In the genomic region with DNA sequence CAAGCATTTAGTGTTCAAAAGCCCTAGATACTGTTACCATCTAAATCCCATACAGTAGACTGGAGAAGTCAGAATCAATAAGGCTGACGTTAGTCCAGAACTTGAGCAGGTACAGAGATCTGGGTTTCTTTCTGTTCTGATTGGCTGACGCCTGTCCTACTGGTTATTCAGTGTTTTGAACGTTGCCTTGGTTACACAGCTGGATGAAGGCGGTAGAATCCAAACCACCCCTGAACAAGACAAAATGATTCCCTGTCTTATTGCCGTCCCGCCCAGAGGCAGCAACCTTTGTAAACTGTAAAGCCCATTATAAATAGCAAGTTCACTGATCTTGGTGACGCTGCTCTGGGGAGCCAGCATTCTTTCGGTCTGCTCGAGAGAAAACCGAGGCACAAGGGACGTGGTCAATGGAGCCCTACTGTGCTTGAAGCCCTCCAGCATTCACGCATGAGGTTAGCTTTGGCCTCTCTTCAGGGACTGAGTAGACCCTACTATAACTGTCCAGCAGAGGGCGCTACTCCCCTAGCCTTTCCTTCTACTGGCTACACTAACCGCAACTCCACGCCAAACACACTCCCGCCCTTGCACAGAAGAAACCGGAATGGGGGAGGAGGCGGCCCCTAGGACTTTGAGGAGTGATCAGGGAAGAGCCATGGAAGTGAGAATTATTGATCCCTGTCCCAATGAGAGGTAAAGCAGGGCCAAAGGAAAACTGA, we compare ENCODE assay signal across 8 mouse cellular contexts. TPM values are rescaled to one million over a fixed set of nuclear protein-coding genes. Genes with fewer than 3 reads are reported as not detected.
DNase-seq lines count a peak whose midpoint lies in the region; ATAC-seq and TF ChIP-seq lines count a peak whose summit lies in the region.

No protein-coding gene starts in this region.

- WGBS in forebrain, embryonic 11.5 days, result 3% methylated on average over 18 of the region's 18 CpGs
- 5% methylated on average over 18 of the region's 18 CpGs for whole genome bisulfite sequencing in heart, embryonic 16.5 days
- 11% methylated on average over 18 of the region's 18 CpGs for WGBS in liver, embryonic 15.5 days (ENCODE audit: insufficient replicate concordance)
- WGBS in neural tube, embryonic 11.5 days, result 3% methylated on average over 18 of the region's 18 CpGs
- 6% methylated on average over 18 of the region's 18 CpGs for WGBS in stomach, embryonic 16.5 days

- ATAC-seq in forebrain, embryonic 11.5 days (replicated peaks; ENCODE audit: low FRiP score), result peak; percentile 81
- peak; percentile 66 for ATAC-seq in heart, embryonic 16.5 days (replicated peaks; ENCODE audit: extremely low read depth, insufficient read depth, low FRiP score)
- ATAC-seq in liver, embryonic 15.5 days (ENCODE audit: insufficient read depth), result peak; percentile 72
- ATAC-seq in neural tube, embryonic 11.5 days (ENCODE audit: insufficient read depth, low FRiP score, low TSS enrichment), result peak; percentile 71
- peak; percentile 67 for ATAC-seq in stomach, embryonic 16.5 days (ENCODE audit: insufficient read depth, low FRiP score)

- peak; percentile 95 for DNase-seq in CH12.LX (ENCODE audit: extremely low read depth)
- peak; percentile 91 for DNase-seq in c-Kit-positive CD71-positive TER-119-negative erythroid progenitor cells, embryonic 14.5 days (ENCODE audit: low read depth)
- DNase-seq in forebrain, embryonic 11.5 days (ENCODE audit: low spot score), result peak; percentile 95
- DNase-seq in kidney, postnatal 36 days, result peak; percentile 94 to 98
- peak; percentile 92 for DNase-seq in neural tube, embryonic 11.5 days (ENCODE audit: low spot score)

- TF ChIP-seq POLR2A in CH12.LX (IDR thresholded peaks at IDR 0.05; ENCODE audit: low read depth, low read length), result 0 out of 2 replicates have a peak, but pooled peaks have one; percentile 13

- H3K4me1 ChIP-seq in CH12.LX (ENCODE audit: control insufficient read depth in 1 of 2, insufficient read depth in 2 of 2), result peaks cover 30 to 71% of the 10 kb centered on the region in 2 experiments
- peaks cover 34% of the 10 kb centered on the region for H3K4me1 ChIP-seq in forebrain, embryonic 11.5 days (replicated peaks; ENCODE audit: control insufficient read depth, insufficient read depth, low read length)
- H3K4me1 ChIP-seq in heart, embryonic 16.5 days (ENCODE audit: control insufficient read depth, insufficient read depth, low read length), result peaks cover 57% of the 10 kb centered on the region
- peaks cover 90% of the 10 kb centered on the region for H3K4me1 ChIP-seq in liver, embryonic 15.5 days (replicated peaks)
- H3K4me1 ChIP-seq in neural tube, embryonic 11.5 days (ENCODE audit: control insufficient read depth, insufficient read depth, low read length), result peaks cover 25% of the 10 kb centered on the region
- H3K4me1 ChIP-seq in stomach, embryonic 16.5 days (ENCODE audit: control insufficient read depth, insufficient read depth, low read length), result peaks cover 58% of the 10 kb centered on the region

- no peaks in the 10 kb centered on the region for H3K27me3 ChIP-seq in CH12.LX (replicated peaks)
- no peaks in the 10 kb centered on the region for H3K27me3 ChIP-seq in forebrain, embryonic 11.5 days (ENCODE audit: control insufficient read depth, insufficient read depth, low read length)
- H3K27me3 ChIP-seq in heart, embryonic 16.5 days (ENCODE audit: control insufficient read depth, insufficient read depth, low read length), result no peaks in the 10 kb centered on the region
- 0 out of 2 replicates have a peak, but pooled peaks cover 10% of the 10 kb centered on the region for H3K27me3 ChIP-seq in liver, embryonic 15.5 days
- no peaks in the 10 kb centered on the region for H3K27me3 ChIP-seq in neural tube, embryonic 11.5 days (ENCODE audit: control insufficient read depth, insufficient read depth, low read length)
- no peaks in the 10 kb centered on the region for H3K27me3 ChIP-seq in stomach, embryonic 16.5 days (ENCODE audit: control insufficient read depth, insufficient read depth, low read length)

- peak; percentile 73 to 96 for TF ChIP-seq CTCF in CH12.LX (conservative IDR thresholded peaks at IDR 0.05 in 1 of 2, IDR thresholded peaks at IDR 0.05 in 1 of 2; ENCODE audit: low read depth in 2 of 2, low read length in 2 of 2)

- no peaks in the 10 kb centered on the region for H3K9me3 ChIP-seq in CH12.LX (replicated peaks; ENCODE audit: low read length)
- no peaks in the 10 kb centered on the region for H3K9me3 ChIP-seq in forebrain, embryonic 11.5 days (ENCODE audit: control insufficient read depth, low read length)
- H3K9me3 ChIP-seq in heart, embryonic 16.5 days (replicated peaks; ENCODE audit: control insufficient read depth, low read length), result no peaks in the 10 kb centered on the region
- no peaks in the 10 kb centered on the region for H3K9me3 ChIP-seq in liver, embryonic 15.5 days (replicated peaks)
- no peaks in the 10 kb centered on the region for H3K9me3 ChIP-seq in neural tube, embryonic 11.5 days (ENCODE audit: control insufficient read depth, low read length)
- no peaks in the 10 kb centered on the region for H3K9me3 ChIP-seq in stomach, embryonic 16.5 days (replicated peaks; ENCODE audit: control insufficient read depth, low read length)

- no peaks in the 10 kb centered on the region for H3K36me3 ChIP-seq in CH12.LX (replicated peaks in 1 of 2; ENCODE audit: control insufficient read depth in 1 of 2, insufficient read depth in 1 of 2, low read length in 1 of 2)
- no peaks in the 10 kb centered on the region for H3K36me3 ChIP-seq in forebrain, embryonic 11.5 days (ENCODE audit: control insufficient read depth, insufficient read depth, low read length)
- no peaks in the 10 kb centered on the region for H3K36me3 ChIP-seq in heart, embryonic 16.5 days (ENCODE audit: control insufficient read depth, insufficient read depth)
- no peaks in the 10 kb centered on the region for H3K36me3 ChIP-seq in liver, embryonic 15.5 days (replicated peaks)
- H3K36me3 ChIP-seq in neural tube, embryonic 11.5 days (ENCODE audit: control insufficient read depth, insufficient read depth, low read length), result no peaks in the 10 kb centered on the region; the same call in 1 of the 2 replicates
- H3K36me3 ChIP-seq in stomach, embryonic 16.5 days (ENCODE audit: control insufficient read depth, insufficient read depth, low read length), result no peaks in the 10 kb centered on the region

- H3K27ac ChIP-seq in CH12.LX (ENCODE audit: insufficient read depth, low read depth), result peak overlapping the region; percentile 88; the same call in 1 of the 2 replicates
- peak overlapping the region; percentile 99 for H3K27ac ChIP-seq in forebrain, embryonic 11.5 days (ENCODE audit: low read depth, low read length)
- peak overlapping the region; percentile 99 for H3K27ac ChIP-seq in heart, embryonic 16.5 days (ENCODE audit: low read length)
- peak overlapping the region; percentile 90 for H3K27ac ChIP-seq in liver, embryonic 15.5 days (replicated peaks)
- peak overlapping the region; percentile 99 for H3K27ac ChIP-seq in neural tube, embryonic 11.5 days (ENCODE audit: low read depth, low read length)
- H3K27ac ChIP-seq in stomach, embryonic 16.5 days (ENCODE audit: low read length), result peak overlapping the region; percentile 100

- in situ Hi-C loops in CH12.LX (cut with MboI; ENCODE audit: low pct_ligation_motif_present, low pct_unique_long_range_greater_than_20kb, low sequenced_read_pairs), result loop anchor here (5.0 to 25.0 kb wide), 3 partner anchors 52 to 597 kb away; no protein-coding TSS in a partner anchor

- no peaks in the 10 kb centered on the region for H3K79me2 ChIP-seq in CH12.LX (replicated peaks; ENCODE audit: control insufficient read depth, extremely low read depth, insufficient read depth, poor library complexity, severe bottlenecking)

- peak overlapping the region; percentile 65 for H3K9ac ChIP-seq in CH12.LX (ENCODE audit: insufficient read depth, low read depth)
- H3K9ac ChIP-seq in forebrain, embryonic 11.5 days (ENCODE audit: low read length), result peak overlapping the region; percentile 99
- peak overlapping the region; percentile 90 for H3K9ac ChIP-seq in heart, embryonic 16.5 days (ENCODE audit: low read length)
- peak overlapping the region; percentile 72 for H3K9ac ChIP-seq in liver, embryonic 15.5 days
- H3K9ac ChIP-seq in neural tube, embryonic 11.5 days (ENCODE audit: low read length), result peak overlapping the region; percentile 5
- peak overlapping the region; percentile 96 for H3K9ac ChIP-seq in stomach, embryonic 16.5 days (ENCODE audit: low read length)

- peak; percentile 35 for TF ChIP-seq EP300 in CH12.LX (IDR thresholded peaks at IDR 0.05; ENCODE audit: low read length)

- peak overlapping the region; percentile 82; the same call in 1 of the 2 replicates for H3K4me2 ChIP-seq in CH12.LX (ENCODE audit: insufficient read depth, low read depth, poor library complexity, severe bottlenecking)
- peak overlapping the region; percentile 91 for H3K4me2 ChIP-seq in forebrain, embryonic 11.5 days (ENCODE audit: low read depth, low read length, severe bottlenecking)
- peak overlapping the region; percentile 86 for H3K4me2 ChIP-seq in heart, embryonic 16.5 days (ENCODE audit: low read depth, low read length)
- H3K4me2 ChIP-seq in liver, embryonic 15.5 days, result peak overlapping the region; percentile 99
- H3K4me2 ChIP-seq in neural tube, embryonic 11.5 days (ENCODE audit: low read depth), result peak overlapping the region; percentile 91
- peak overlapping the region; percentile 93 for H3K4me2 ChIP-seq in stomach, embryonic 16.5 days (ENCODE audit: low read depth, low read length)

- dilution Hi-C loops in CH12.LX (cut with MboI; ENCODE audit: extremely low pct_ligation_motif_present, extremely low pct_unique_long_range_greater_than_20kb, low sequenced_read_pairs), result no loop called here

- H3K4me3 ChIP-seq in CH12.LX (replicated peaks in 1 of 3; ENCODE audit: low read depth in 2 of 3, low read length in 2 of 3, poor library complexity in 1 of 3), result peak overlapping the region; percentile 32 to 65 (median 44)
- H3K4me3 ChIP-seq in forebrain, embryonic 11.5 days (ENCODE audit: low read depth, low read length), result peak overlapping the region; percentile 8
- peak overlapping the region; percentile 55 for H3K4me3 ChIP-seq in heart, embryonic 16.5 days (ENCODE audit: low read length)
- H3K4me3 ChIP-seq in liver, embryonic 15.5 days (replicated peaks), result peak overlapping the region; percentile 70
- H3K4me3 ChIP-seq in neural tube, embryonic 11.5 days (ENCODE audit: low read depth, low read length), result peak overlapping the region; percentile 45; the same call in 1 of the 2 replicates
- peak overlapping the region; percentile 58 for H3K4me3 ChIP-seq in stomach, embryonic 16.5 days (replicated peaks; ENCODE audit: low read length)

- TF ChIP-seq RAD21 in CH12.LX (IDR thresholded peaks at IDR 0.05; ENCODE audit: low read depth, low read length), result peak; percentile 99

RNA-seq across cellular contexts. Expression of gene Tex44, which starts 14.2 kb away (rescaled TPM):
- not detected in 2 replicates for total RNA-seq in CH12.LX (2012; rRNA removed)
- total RNA-seq in CH12.LX (2014; rRNA removed), result not detected in 2 replicates
- polyA plus RNA-seq in CH12.LX (2012; ENCODE audit: insufficient read length, low read depth), result not detected in 2 replicates
- not detected in 2 replicates for polyA plus RNA-seq in forebrain, embryonic 11.5 days (2014; fragmentation: Nextera tagmentation; extraction: Ambion mirVana)
- polyA plus RNA-seq in heart, embryonic 16.5 days (2015; fragmentation: Nextera tagmentation; extraction: Ambion mirVana), result not detected in 2 replicates
- polyA plus RNA-seq in liver, embryonic 15.5 days (2015; fragmentation: Nextera tagmentation; extraction: Ambion mirVana), result not detected in 2 replicates
- polyA plus RNA-seq in neural tube, embryonic 11.5 days (2014; fragmentation: Nextera tagmentation; extraction: Ambion mirVana), result not detected in 2 replicates
- polyA plus RNA-seq in stomach, embryonic 16.5 days (2015; fragmentation: Nextera tagmentation; extraction: Ambion mirVana), result not detected in 2 replicates

RNA-seq across cellular contexts. Expression of gene Nmur1, which starts 14.3 kb away (rescaled TPM):
- total RNA-seq in CH12.LX (2012; rRNA removed), result 0.13 TPM in 1 of 2 replicates, not detected in the other
- total RNA-seq in CH12.LX (2014; rRNA removed), result not detected in 2 replicates
- polyA plus RNA-seq in CH12.LX (2012; ENCODE audit: insufficient read length, low read depth), result 0.16 TPM in 1 of 2 replicates, not detected in the other
- polyA plus RNA-seq in forebrain, embryonic 11.5 days (2014; fragmentation: Nextera tagmentation; extraction: Ambion mirVana), result 0.72 TPM in 1 of 2 replicates, not detected in the other
- polyA plus RNA-seq in heart, embryonic 16.5 days (2015; fragmentation: Nextera tagmentation; extraction: Ambion mirVana), result not detected in 2 replicates
- polyA plus RNA-seq in liver, embryonic 15.5 days (2015; fragmentation: Nextera tagmentation; extraction: Ambion mirVana), result not detected in 2 replicates
- polyA plus RNA-seq in neural tube, embryonic 11.5 days (2014; fragmentation: Nextera tagmentation; extraction: Ambion mirVana), result 0.35 TPM in 1 of 2 replicates, not detected in the other
- polyA plus RNA-seq in stomach, embryonic 16.5 days (2015; fragmentation: Nextera tagmentation; extraction: Ambion mirVana), result not detected in 2 replicates

Comparison
In these comparisons a context has a peak if more than half of its experiments do, and no peak if none do; other contexts are left out.
1. Peak in every context shown above with its lines: DNase-seq, ATAC-seq, H3K4me3 ChIP-seq and H3K27ac ChIP-seq.
2. H3K4me3 ChIP-seq: peak in every context shown above with its lines; median percentile 70 in liver, embryonic 15.5 days; 58 in stomach, embryonic 16.5 days; 55 in heart, embryonic 16.5 days; 45 in neural tube, embryonic 11.5 days; 44 in CH12.LX; 8 in forebrain, embryonic 11.5 days.
3. H3K9ac ChIP-seq: peak in every context shown above with its lines; median percentile 99 in forebrain, embryonic 11.5 days; 96 in stomach, embryonic 16.5 days; 90 in heart, embryonic 16.5 days; 72 in liver, embryonic 15.5 days; 65 in CH12.LX; 5 in neural tube, embryonic 11.5 days.